Mouse (Mus musculus) G1E (cell line): ENCODE measurements around the gene Fan1. TPM values are rescaled to one million over a fixed set of nuclear protein-coding genes. Genes with fewer than 3 reads are reported as not detected.

Experiments
- ATAC-seq: 2 replicates; pipeline ENCODE4 v1.8.0; 2016; ENCODE audit warnings: mild to moderate bottlenecking; ENCODE audit not compliant: insufficient number of reproducible peaks, poor library complexity, low FRiP score, severe bottlenecking; ENCODE audit errors: extremely low read depth
- DNase-seq: peaks from one replicate; pipeline ENCODE4 v3.0.0; 2012; ENCODE audit warnings: low spot score
- H3K27me3 ChIP-seq: 2 replicates; pipeline ENCODE4 v1.6.1; 2012; ENCODE audit warnings: mild to moderate bottlenecking, low read length, inconsistent platforms; ENCODE audit not compliant: insufficient read depth
- H3K36me3 ChIP-seq: replicated peaks from 2 replicates; pipeline ENCODE3; 2012; ENCODE audit warnings: mild to moderate bottlenecking, inconsistent platforms
- H3K4me1 ChIP-seq: 2 replicates; pipeline ENCODE4 v1.6.1; 2012; ENCODE audit warnings: low read depth, low read length, inconsistent platforms, mixed read lengths; ENCODE audit not compliant: insufficient read depth
- H3K4me3 ChIP-seq: 2 replicates; pipeline ENCODE4 v1.5.1; 2012; ENCODE audit warnings: low read depth, mild to moderate bottlenecking, inconsistent platforms, low read length, moderate library complexity, mixed read lengths
- H3K9me3 ChIP-seq: replicated peaks from 2 replicates; pipeline ENCODE4 v1.6.1; 2012; ENCODE audit warnings: inconsistent platforms
- CTCF ChIP-seq: IDR thresholded peaks from 2 replicates; pipeline ENCODE4 v1.5.1; 2012; ENCODE audit warnings: low read depth, low read length, inconsistent platforms, mixed read lengths
- GATA1 ChIP-seq: IDR thresholded peaks from 2 replicates; pipeline ENCODE4 v1.6.1; 2012; ENCODE audit warnings: borderline replicate concordance, low read length, inconsistent platforms, mixed read lengths
- GATA2 ChIP-seq: IDR thresholded peaks from 2 replicates; pipeline ENCODE4 v1.6.1; 2012; ENCODE audit warnings: low read depth, low read length, inconsistent platforms, borderline replicate concordance
- POLR2AphosphoS5 ChIP-seq: IDR thresholded peaks from 2 replicates; pipeline ENCODE4 v1.6.1; 2012; ENCODE audit warnings: low read depth, low read length, inconsistent platforms; ENCODE audit not compliant: insufficient replicate concordance
- TAL1 ChIP-seq: conservative IDR thresholded peaks from 2 replicates; pipeline ENCODE4 v1.6.1; 2012; ENCODE audit warnings: low read depth, low read length, inconsistent platforms, mixed read lengths
- polyA plus RNA-seq: library from polyadenylated mRNA; stranded (reverse); fragments of >175 nt; gene quantifications from 2 replicates; pipeline ENCODE4 v1.2.3, GENCODE M21; 2012
- total RNA-seq, 2 experiments: library from RNA; stranded (forward) in 1 of 2; stranded (reverse) in 1 of 2; fragments of 200-1000 nt in 1 of 2; fragments of >200 nt in 1 of 2; fragmentation: Nextera tagmentation in 1 of 2; gene quantifications; 2 replicates each; pipeline ENCODE4 v1.2.3; 2014 to 2017

The Fan1 gene
- total and polyA plus RNA-seq, 3 experiments, result 1.8 to 9.0 (median 6.2) TPM

DNA sequence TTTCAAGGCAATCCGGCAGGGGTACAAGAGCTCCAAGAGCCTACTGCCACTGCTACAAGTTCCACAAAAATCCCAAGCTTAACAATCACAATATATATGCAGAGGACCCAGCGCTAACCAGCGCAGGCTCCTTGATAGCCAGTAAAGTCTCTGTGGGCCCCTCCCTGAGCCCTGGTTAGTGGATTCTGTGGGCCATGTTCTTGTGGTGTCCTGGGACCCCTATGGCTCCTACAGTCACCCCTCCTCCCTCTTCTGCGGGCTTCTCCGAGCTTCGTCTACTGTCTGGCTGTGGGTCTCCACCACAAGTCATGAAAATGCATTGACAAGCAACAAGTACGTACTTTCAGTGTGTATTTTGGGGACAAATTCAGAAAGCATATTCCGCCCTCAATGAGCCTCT is 17.6 kb upstream of the Fan1 start:
- Histone ChIP-seq H3K4me1 (peaks cover 29% of the 10 kb centered on the region), H3K27me3 (no peaks in the 10 kb centered on the region), H3K36me3 (peaks cover 38% of the 10 kb centered on the region), H3K4me3 (peak overlapping the region; percentile 86), H3K9me3 (no peaks in the 10 kb centered on the region)
- DNase-seq (no peak), ATAC-seq (no peak)
- no peak for TF ChIP-seq POLR2AphosphoS5
- no peak for TF ChIP-seq GATA2

DNA sequence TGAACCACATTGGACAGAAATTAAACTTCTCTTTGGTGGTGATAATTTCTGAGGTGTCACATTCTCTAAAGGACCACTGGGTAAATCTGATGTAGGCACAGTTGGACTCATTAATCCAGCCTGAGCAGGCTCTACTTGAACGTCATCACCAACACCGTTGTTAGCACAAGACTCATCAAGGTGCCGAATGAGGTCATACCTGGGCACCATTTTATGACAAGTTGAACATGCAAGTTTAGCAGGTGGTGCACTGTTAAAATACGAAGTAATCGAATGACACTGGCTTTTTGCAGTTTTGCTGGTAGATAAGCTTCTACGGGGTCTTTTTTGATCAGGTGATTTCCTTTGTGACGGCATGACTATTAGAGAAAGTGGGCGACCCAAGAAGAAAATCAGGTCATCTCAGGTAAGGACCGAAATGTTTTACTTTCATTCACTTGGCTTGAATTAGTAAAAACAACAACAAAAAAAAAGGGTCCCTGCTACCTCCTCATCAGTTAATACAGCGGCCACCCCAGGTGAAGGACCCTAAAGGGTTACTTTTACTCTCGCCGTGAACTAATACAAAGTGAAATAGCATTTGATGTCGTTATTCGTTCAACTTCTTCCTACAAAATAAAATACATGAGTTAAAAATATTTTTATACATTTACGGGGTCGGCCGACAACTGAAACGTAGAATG is 607 bp downstream of the Fan1 start:
- Histone ChIP-seq H3K27me3 (no peaks in the 10 kb centered on the region), H3K36me3 (peaks cover 74% of the 10 kb centered on the region), H3K4me1 (peaks cover 18% of the 10 kb centered on the region), H3K4me3 (peak overlapping the region; percentile 76), H3K9me3 (no peaks in the 10 kb centered on the region)
- ATAC-seq (no peak), DNase-seq (no peak)
- TF ChIP-seq TAL1 (no peak), GATA2 (no peak), CTCF (no peak), GATA1 (no peak), POLR2AphosphoS5 (no peak)

DNA sequence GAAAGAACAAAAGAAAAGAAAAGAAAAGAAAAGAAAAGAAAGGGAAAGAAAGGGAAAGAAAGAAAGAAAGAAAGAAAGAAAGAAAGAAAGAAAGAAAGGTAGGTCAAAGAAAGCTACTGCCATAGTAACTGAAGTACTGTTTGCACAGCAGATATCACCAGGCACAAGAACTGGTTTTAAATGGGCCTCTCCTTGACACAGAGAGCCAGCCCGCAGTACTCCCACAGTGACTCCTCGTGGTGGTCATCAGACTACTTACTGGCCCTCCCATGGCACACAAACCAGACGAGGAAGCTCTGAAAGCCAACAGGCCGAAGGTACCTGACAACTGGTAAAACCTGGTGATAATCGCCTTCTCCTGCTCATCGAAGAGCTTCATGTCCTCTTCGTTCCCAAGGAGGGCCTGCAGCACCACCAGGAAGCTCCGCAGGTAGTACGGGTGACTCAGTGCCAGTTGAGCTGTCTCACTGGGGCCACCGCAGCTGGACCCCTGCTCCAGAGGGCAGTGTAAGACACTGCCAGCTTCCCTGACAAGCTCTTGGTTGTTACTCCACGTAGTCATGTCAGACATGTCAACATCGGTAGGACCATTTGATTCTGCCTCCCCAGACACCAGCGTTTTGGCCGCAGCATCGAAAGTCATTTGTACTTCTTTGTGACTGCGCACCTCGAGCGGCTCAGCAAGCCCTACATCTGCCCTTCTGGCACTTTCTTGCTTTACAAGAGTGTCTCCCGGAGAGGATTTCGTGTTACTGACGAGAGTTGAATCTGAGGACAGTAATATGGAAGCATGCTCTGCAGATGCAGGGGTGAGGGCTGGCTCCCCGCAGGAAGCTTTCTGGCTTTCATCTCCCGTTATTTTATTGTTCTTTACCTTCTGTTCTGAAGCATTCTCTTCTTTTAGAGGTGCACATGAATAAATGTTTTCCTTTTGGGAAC is 1.7 kb downstream of the Fan1 start:
- no peak for DNase-seq
- Histone ChIP-seq H3K4me3 (peak overlapping the region; percentile 18; the same call in 1 of the 2 replicates), H3K9me3 (no peaks in the 10 kb centered on the region), H3K27me3 (no peaks in the 10 kb centered on the region), H3K36me3 (peaks cover 71% of the 10 kb centered on the region), H3K4me1 (peaks cover 18% of the 10 kb centered on the region)
- TF ChIP-seq GATA1 (no peak), CTCF (no peak), GATA2 (no peak), TAL1 (no peak), POLR2AphosphoS5 (no peak)
- no peak for ATAC-seq

DNA sequence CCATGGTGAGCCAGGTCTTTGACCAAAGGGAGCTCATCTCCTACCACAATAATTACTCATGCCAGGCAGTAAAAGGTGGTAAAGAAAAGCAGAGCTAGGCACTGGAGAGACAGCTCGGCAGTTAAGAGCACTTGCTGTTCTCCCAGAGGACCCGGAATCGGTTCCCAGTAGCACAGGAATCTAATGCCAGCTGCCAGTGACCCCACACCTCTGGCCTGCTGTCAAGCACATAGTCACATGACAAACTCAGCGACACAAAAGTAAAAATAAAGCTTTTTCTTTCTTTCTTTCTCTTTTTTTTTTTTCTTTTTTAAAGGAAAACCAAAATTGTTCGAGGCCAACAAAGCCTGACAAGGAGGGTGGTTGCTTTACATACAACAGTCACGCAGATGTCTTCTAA is 4.1 kb downstream of the Fan1 start:
- DNase-seq (no peak), ATAC-seq (no peak)
- Histone ChIP-seq H3K4me3 (no peak overlapping the region), H3K36me3 (peaks cover 73% of the 10 kb centered on the region), H3K4me1 (peaks cover 18% of the 10 kb centered on the region), H3K9me3 (no peaks in the 10 kb centered on the region), H3K27me3 (no peaks in the 10 kb centered on the region)
- TF ChIP-seq TAL1 (no peak), GATA2 (no peak), CTCF (no peak)

DNA sequence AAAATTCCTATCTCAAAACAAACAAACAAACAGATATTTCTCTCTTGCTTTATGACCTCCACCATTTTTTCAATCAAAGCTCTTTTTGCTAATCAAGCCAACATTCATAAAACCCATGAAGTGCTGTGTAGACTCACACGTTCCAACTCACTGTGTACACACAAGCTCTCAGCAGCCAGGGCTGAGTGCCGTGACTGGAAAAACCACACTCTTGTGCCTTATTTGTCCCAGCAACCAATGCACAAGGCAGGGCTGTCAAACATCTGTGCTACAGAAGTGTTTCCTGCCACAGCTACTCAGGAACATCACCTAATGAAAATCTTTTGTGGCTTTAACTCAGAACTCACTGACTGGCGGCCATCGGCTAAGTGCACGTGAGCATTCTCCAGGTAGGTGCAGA is 8.0 kb downstream of the Fan1 start:
- Histone ChIP-seq H3K4me3 (no peak overlapping the region), H3K27me3 (no peaks in the 10 kb centered on the region), H3K9me3 (no peaks in the 10 kb centered on the region), H3K4me1 (peaks cover under 1% of the 10 kb centered on the region), H3K36me3 (peaks cover 94% of the 10 kb centered on the region)
- TF ChIP-seq CTCF (no peak), POLR2AphosphoS5 (no peak), GATA1 (no peak), TAL1 (no peak), GATA2 (no peak)
- DNase-seq, result no peak
- ATAC-seq, result no peak

DNA sequence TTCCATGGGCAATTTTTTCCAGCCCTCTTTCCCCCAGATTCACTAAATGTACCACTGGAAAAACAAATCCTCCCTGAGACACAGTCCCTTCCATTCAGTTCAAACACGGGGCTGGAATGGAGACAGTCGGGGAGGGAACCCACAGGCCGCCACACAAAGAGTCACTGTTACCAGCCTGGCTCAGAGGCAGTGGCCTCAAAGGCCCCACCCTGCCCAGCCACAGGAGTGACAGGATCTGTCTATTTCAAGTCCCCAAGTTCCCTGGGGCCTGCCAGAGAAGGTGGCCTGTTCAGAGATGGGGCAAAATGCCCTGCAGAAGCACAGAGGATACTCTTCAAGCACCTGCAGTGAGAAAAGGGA is 13.3 kb downstream of the Fan1 start:
- no peaks in the 10 kb centered on the region for H3K9me3 ChIP-seq
- H3K4me1 ChIP-seq, result peaks cover 12% of the 10 kb centered on the region
- peaks cover 91% of the 10 kb centered on the region for H3K36me3 ChIP-seq
- ATAC-seq, result 0 out of 2 replicates have a peak, but pooled peaks have one; percentile 8
- DNase-seq, result no peak
- no peak overlapping the region; the same call in 1 of the 2 replicates for H3K4me3 ChIP-seq
- TF ChIP-seq CTCF, result no peak
- H3K27me3 ChIP-seq, result no peaks in the 10 kb centered on the region
